Comparison of ENCODE assay signal across 8 mouse cellular contexts in genomic region chr15:27937003-27937860, GRCm38 (mm10).
DNase-seq lines count a peak whose midpoint lies in the region; ATAC-seq and TF ChIP-seq lines count a peak whose summit lies in the region.

No protein-coding gene starts in this region.

- peak overlapping the region; percentile 56 for H3K9ac ChIP-seq in embryonic facial prominence, embryonic 11.5 days (replicated peaks; ENCODE audit: low read length)
- H3K9ac ChIP-seq in heart, embryonic 13.5 days = peak overlapping the region; percentile 70
- no peak overlapping the region for H3K9ac ChIP-seq in kidney, postnatal 0 days (ENCODE audit: low read depth, low read length)

- H3K4me3 ChIP-seq in embryonic facial prominence, embryonic 11.5 days (ENCODE audit: low read depth, low read length) = peak overlapping the region; percentile 21
- peak overlapping the region; percentile 41 for H3K4me3 ChIP-seq in heart, embryonic 13.5 days
- H3K4me3 ChIP-seq in kidney, postnatal 0 days (replicated peaks; ENCODE audit: low read depth, low read length) = peak overlapping the region; percentile 1; the same call in 1 of the 2 replicates

- DNase-seq in urinary bladder, postnatal 14 days (ENCODE audit: low spot score) = peak; percentile 21
- no peak for DNase-seq in urinary bladder, postnatal 4 days (ENCODE audit: low spot score in 2 of 2)
- DNase-seq in embryonic facial prominence, embryonic 11.5 days (ENCODE audit: low spot score) = peak; percentile 82
- DNase-seq in kidney, postnatal 0 days (ENCODE audit: low spot score) = peak; percentile 80
- peak; percentile 41 for DNase-seq in liver
- peak; percentile 45 for DNase-seq in naive thymus-derived CD4-positive, alpha-beta T cell, adult 2 months (ENCODE audit: low read depth)
- no peak for DNase-seq in spleen, postnatal 14 days (ENCODE audit: low spot score in 2 of 2)

- 9% methylated on average over 20 of the region's 20 CpGs for WGBS in embryonic facial prominence, embryonic 11.5 days
- 18% methylated on average over 20 of the region's 20 CpGs for WGBS in heart, embryonic 13.5 days
- 15% methylated on average over 20 of the region's 20 CpGs for WGBS in kidney, postnatal 0 days

- no peaks in the 10 kb centered on the region for H3K9me3 ChIP-seq in embryonic facial prominence, embryonic 11.5 days (replicated peaks; ENCODE audit: control insufficient read depth, low read length)
- no peaks in the 10 kb centered on the region for H3K9me3 ChIP-seq in heart, embryonic 13.5 days
- H3K9me3 ChIP-seq in kidney, postnatal 0 days (replicated peaks; ENCODE audit: low read length) = no peaks in the 10 kb centered on the region

- H3K4me2 ChIP-seq in embryonic facial prominence, embryonic 11.5 days (ENCODE audit: low read depth, low read length) = peak overlapping the region; percentile 49
- H3K4me2 ChIP-seq in heart, embryonic 13.5 days = peak overlapping the region; percentile 72
- peak overlapping the region; percentile 49 for H3K4me2 ChIP-seq in kidney, postnatal 0 days (ENCODE audit: low read length)

- no peaks in the 10 kb centered on the region for H3K36me3 ChIP-seq in embryonic facial prominence, embryonic 11.5 days (replicated peaks; ENCODE audit: control insufficient read depth, insufficient read depth, low read depth, low read length)
- no peaks in the 10 kb centered on the region for H3K36me3 ChIP-seq in heart, embryonic 13.5 days
- H3K36me3 ChIP-seq in kidney, postnatal 0 days (ENCODE audit: insufficient read depth, low read length) = no peaks in the 10 kb centered on the region

- peak; percentile 94 for ATAC-seq in embryonic facial prominence, embryonic 11.5 days (replicated peaks; ENCODE audit: insufficient number of reproducible peaks, low FRiP score, low TSS enrichment, low read depth)
- ATAC-seq in heart, embryonic 13.5 days (ENCODE audit: extremely low read depth, insufficient number of reproducible peaks, low FRiP score, low TSS enrichment) = peak; percentile 51
- peak; percentile 84 for ATAC-seq in kidney, postnatal 0 days (replicated peaks; ENCODE audit: low FRiP score, low read depth)

- peaks cover 3% of the 10 kb centered on the region; the same call in 1 of the 2 replicates for H3K4me1 ChIP-seq in embryonic facial prominence, embryonic 11.5 days (ENCODE audit: control insufficient read depth, insufficient read depth, low read length)
- peaks cover 66% of the 10 kb centered on the region for H3K4me1 ChIP-seq in heart, embryonic 13.5 days
- peaks cover 32% of the 10 kb centered on the region for H3K4me1 ChIP-seq in kidney, postnatal 0 days (replicated peaks; ENCODE audit: insufficient read depth, low read length)

- H3K27me3 ChIP-seq in embryonic facial prominence, embryonic 11.5 days (ENCODE audit: control insufficient read depth, insufficient read depth, low read length) = no peaks in the 10 kb centered on the region
- H3K27me3 ChIP-seq in heart, embryonic 13.5 days (replicated peaks) = no peaks in the 10 kb centered on the region
- no peaks in the 10 kb centered on the region for H3K27me3 ChIP-seq in kidney, postnatal 0 days (ENCODE audit: insufficient read depth, low read length)

- TF ChIP-seq CTCF in kidney, postnatal 0 days (IDR thresholded peaks at IDR 0.05; ENCODE audit: low read depth) = peak; percentile 43; the same call in 1 of the 2 replicates

- H3K27ac ChIP-seq in embryonic facial prominence, embryonic 11.5 days (replicated peaks; ENCODE audit: low read depth, low read length) = peak overlapping the region; percentile 56; the same call in 1 of the 2 replicates
- H3K27ac ChIP-seq in heart, embryonic 13.5 days (replicated peaks) = peak overlapping the region; percentile 74
- H3K27ac ChIP-seq in kidney, postnatal 0 days = peak overlapping the region; percentile 43; the same call in 1 of the 2 replicates

Comparison
In these comparisons a context has a peak if more than half of its experiments do, and no peak if none do; other contexts are left out.
1. DNase-seq: peak in urinary bladder, postnatal 14 days (single experiment), embryonic facial prominence, embryonic 11.5 days (single experiment), kidney, postnatal 0 days (single experiment), liver (single experiment) and naive thymus-derived CD4-positive, alpha-beta T cell, adult 2 months (single experiment); none in urinary bladder, postnatal 4 days (0 of 2) and spleen, postnatal 14 days (0 of 2).
2. Peak in every context shown above with its lines, with median percentiles within 50 percentile points of each other: ATAC-seq, H3K27ac ChIP-seq, H3K4me2 ChIP-seq and H3K4me3 ChIP-seq.